Mouse (Mus musculus): ENCODE measurements around the gene Anxa7.

The Anxa7 gene

DNA sequence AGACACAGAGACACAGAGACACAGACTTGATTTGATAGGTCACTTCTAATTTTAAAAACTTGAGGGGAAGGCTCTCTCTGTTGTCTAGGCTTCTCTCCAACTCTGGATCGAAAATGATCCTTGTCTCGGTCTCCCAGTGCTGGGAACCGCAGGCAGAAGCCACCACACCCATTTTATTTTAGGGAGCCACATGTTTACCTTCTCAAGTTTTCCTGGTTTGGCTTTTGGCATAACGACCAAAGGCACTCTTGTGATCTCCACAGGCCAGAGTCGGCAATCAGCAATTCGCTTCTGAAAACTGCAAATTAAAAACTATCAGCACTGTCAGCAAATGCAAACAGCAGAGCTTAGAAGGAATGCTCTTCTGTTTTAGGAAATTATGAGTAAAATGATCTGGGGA lies 48.2 kb downstream of the Anxa7 start:
- no peak for DNase-seq

DNA sequence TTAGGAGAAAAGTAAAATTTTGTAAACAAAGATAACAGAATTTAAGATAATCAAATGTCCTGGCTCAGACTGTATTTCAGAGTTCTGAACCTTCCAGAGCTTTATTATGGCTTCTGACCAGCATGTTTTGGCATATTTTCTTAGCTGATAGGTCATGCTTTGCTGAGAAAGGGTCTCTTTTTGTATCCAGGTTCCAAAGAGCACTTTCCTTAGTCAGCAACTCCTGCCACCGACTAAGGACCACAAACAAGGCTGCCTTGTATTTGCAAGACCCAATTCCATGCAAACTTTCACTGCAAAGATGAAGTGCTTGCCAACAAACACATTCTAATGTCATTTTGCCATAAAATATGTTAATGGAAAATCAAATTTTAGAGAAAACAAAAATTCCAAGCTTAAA lies 50.1 kb downstream of the Anxa7 start:
- no peak for DNase-seq

DNA sequence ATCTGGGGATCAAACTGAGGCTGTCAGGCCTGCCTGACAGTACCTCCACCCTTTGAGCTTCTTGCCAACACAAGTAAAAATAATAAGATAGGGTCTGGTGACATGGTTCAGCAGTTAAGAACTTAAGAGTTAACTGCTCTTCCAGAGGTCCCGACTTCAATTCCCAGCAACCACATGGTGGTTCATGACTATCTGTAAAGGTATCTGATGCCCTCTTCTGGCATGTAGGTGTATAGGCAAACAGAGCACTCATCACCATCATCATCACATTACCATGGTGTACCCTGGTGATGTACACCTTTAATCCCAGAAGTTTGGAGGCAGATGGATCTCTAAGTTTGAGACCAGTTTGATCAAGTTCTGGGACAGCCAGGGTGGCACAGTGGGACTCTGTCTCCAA lies 51.3 kb downstream of the Anxa7 start:
- no peak for DNase-seq

DNA sequence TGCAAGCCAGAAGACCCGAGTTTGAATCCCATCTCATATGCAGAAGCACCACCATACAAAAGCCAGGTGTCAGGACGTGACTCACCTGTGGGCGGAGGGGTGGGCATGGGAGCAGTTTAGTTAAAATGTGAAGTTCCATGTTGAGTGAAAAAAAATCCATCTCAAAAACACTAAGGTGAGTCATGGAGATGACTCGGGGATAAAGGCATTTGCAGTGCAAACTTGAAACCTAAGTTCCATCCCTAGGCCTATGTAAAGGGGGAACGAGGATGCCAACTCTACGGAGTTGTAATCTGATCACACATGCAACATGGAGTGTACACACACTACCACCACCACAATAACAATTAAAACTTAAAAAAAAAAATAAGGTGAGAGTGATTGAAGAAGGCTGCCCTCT lies 56.9 kb downstream of the Anxa7 start:
- no peak for DNase-seq

DNA sequence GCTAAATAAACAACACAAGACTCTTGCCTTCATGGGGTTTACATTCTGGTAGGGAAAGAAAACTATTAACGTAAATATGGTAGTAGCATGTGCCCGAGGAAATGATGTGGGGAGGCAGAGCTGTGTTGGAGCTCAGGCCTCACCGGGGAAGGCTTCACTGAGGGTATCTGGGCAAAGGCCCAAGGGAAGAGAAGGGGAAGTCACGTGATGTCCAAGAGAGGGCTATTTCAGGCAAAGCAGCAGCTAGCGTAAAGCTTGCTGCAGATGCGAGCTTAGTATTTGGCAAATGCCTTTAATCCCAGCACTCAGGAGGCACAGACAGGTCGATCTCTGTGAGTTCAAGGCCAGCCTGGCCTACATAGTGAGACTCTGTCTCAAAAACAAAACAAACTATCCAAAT lies 57.7 kb downstream of the Anxa7 start:
- no peak for DNase-seq

Measured in cerebellum, postnatal 36 days (tissue).